Mouse (Mus musculus) brown adipose tissue, adult 24 weeks (tissue): ENCODE measurements at regions not wholly inside any gene's neighbourhood (a gene's known extent, or its start where the extent isn't known, plus 50 kb on each side); places are given as distances from the start of the nearest gene placed in this dataset.

Experiments used
- H3K27ac ChIP-seq: fragments of 200-500 bp; replicated peaks from 2 replicates; pipeline ENCODE4 v1.5.1; 2012; ENCODE audit warnings: low read depth, mild to moderate bottlenecking, low read length
- H3K4me1 ChIP-seq: fragments of 200-500 bp; 2 replicates; pipeline ENCODE4 v1.6.1; 2012; ENCODE audit warnings: low read length, mixed read lengths; ENCODE audit not compliant: control insufficient read depth, insufficient read depth, insufficient read length
- H3K4me3 ChIP-seq: fragments of 200-500 bp; 2 replicates; pipeline ENCODE4 v1.5.1; 2012; ENCODE audit warnings: low read depth, mild to moderate bottlenecking, low read length, moderate library complexity; ENCODE audit not compliant: insufficient read depth

DNA sequence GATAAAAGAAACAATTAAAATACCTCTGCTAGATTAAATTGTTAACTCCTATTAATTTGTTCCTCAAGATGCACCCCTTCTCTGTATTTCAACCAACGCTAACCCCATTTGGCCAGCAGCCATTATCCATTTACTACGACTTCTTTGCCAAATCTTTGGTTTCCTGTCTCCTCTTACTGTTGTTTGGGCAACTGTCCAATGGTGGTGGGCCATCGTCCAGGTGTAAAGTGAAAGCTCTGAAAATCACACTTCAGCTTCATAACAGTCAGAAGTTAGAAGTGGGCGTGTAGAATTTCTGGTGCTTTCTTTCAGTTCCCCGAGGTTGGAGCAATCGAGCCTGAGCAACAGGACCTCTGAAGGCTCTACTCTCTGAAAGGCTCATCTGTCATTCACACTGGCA lies 66.8 kb upstream of the Zbtb20 start:
- H3K4me1 ChIP-seq = no peaks in the 10 kb centered on the region
- H3K4me3 ChIP-seq = no peak overlapping the region
- no peak overlapping the region for H3K27ac ChIP-seq

- H3K27ac ChIP-seq = no peak overlapping the region
- no peaks in the 10 kb centered on the region for H3K4me1 ChIP-seq
- no peak overlapping the region for H3K4me3 ChIP-seq
Observed at GRCm38 (mm10) chr16:42807536-42807935, 68.1 kb upstream of the Zbtb20 start.

- Histone ChIP-seq H3K4me3 (no peak overlapping the region), H3K27ac (no peak overlapping the region), H3K4me1 (no peaks in the 10 kb centered on the region)
Observed at GRCm38 (mm10) chr16:42803609-42804008, 72.1 kb upstream of the Zbtb20 start.

DNA sequence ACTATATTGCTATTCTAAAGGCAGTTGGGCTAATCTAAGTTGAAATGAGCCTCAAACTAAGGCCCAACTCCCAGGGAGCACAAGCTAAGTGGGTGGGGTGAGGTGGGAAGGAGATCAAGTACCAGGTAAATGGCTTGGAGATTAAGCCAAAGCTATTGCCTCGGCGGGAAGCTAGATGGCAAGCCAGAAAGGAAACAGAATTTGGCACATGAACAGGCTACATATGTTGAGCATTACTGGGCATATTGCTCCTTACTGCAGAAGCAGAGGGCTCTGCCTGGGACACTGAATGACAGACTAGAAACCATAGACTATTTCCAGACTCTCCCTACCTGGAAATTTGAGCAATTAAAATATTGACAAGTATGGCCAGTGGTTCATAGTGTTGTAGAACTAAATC lies 83.1 kb upstream of the Zbtb20 start:
- Histone ChIP-seq H3K27ac (no peak overlapping the region), H3K4me3 (no peak overlapping the region), H3K4me1 (no peaks in the 10 kb centered on the region)

GRCm38 (mm10) chr16:42784712-42785111 lies 91.0 kb upstream of the Zbtb20 start:
- H3K4me3 ChIP-seq = no peak overlapping the region
- H3K4me1 ChIP-seq = no peaks in the 10 kb centered on the region
- no peak overlapping the region for H3K27ac ChIP-seq

GRCm38 (mm10) chr16:42784031-42784430 lies 91.7 kb upstream of the Zbtb20 start:
- Histone ChIP-seq H3K4me1 (no peaks in the 10 kb centered on the region), H3K27ac (no peak overlapping the region), H3K4me3 (no peak overlapping the region)

GRCm38 (mm10) chr16:42782091-42782679 lies 93.5 kb upstream of the Zbtb20 start:
- H3K4me3 ChIP-seq = no peak overlapping the region
- no peaks in the 10 kb centered on the region for H3K4me1 ChIP-seq
- no peak overlapping the region for H3K27ac ChIP-seq

DNA sequence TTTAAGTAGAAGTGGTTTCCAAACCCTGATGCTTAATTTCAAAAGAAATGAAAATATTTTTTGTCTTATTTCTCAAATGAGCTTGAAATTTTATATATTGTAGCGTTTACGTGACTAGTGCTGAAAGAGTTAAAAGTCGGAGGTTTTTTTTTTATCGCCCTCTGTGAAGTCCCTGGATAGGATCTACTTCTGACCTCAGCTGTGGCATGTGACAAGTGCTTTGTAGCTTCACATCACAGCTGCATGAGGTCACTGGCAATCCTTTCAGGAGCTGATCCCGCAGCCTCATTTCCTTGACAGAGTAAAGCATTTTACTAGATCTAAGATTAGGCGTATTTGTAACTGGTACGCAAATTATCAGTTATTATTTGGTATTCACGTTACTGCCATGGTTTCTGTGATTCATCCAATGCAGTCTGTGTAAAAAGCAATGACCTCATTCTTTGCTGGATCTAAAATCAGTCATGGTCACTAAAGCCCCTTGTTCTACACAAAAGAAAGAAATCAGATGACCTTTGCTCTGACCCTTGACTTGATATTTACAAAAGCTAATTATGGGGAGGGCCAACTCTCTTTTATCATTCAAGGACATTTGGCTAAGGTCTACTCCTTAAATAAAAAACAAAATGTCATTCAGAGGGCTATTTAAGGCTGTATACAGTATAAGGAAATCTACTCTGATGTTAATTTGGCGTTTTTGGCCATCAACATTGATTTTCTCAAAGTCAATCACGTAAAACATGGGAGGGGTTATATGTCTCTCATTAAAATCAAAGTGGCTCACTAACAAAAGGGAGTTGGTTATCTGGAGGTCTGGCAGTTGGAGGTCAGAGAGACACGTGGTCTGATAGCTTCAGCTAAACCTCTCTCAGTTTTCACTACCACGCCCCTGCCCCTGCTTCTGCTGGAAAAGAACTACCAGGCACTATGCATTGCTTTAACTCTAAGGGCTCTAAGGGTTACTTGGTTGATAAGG lies 94.3 kb upstream of the Zbtb20 start:
- no peak overlapping the region for H3K27ac ChIP-seq
- H3K4me1 ChIP-seq = no peaks in the 10 kb centered on the region
- no peak overlapping the region for H3K4me3 ChIP-seq

DNA sequence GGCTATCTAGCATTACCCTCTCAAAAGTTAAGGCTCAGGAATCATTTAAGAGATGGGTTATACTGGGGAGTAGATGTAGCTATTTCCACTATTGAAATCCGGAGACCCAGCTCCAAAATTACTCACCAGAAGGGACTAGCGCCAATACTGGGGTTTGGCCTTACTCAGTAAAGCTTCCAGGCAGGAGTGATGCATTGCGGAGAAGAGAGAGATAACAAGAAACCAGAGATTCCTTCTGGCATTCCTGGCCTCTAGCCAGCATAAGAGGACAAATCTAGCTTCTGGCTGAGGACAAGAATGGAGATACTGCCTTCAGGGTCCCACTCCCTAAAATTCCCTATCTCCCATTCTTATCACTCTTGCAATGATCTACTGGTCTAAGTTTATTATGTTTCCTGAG lies 95.7 kb upstream of the Zbtb20 start:
- no peak overlapping the region for H3K27ac ChIP-seq
- H3K4me3 ChIP-seq = no peak overlapping the region
- no peaks in the 10 kb centered on the region for H3K4me1 ChIP-seq

- Histone ChIP-seq H3K27ac (no peak overlapping the region), H3K4me1 (no peaks in the 10 kb centered on the region), H3K4me3 (no peak overlapping the region)
Observed at GRCm38 (mm10) chr16:42772640-42773039, 103.0 kb upstream of the Zbtb20 start.

DNA sequence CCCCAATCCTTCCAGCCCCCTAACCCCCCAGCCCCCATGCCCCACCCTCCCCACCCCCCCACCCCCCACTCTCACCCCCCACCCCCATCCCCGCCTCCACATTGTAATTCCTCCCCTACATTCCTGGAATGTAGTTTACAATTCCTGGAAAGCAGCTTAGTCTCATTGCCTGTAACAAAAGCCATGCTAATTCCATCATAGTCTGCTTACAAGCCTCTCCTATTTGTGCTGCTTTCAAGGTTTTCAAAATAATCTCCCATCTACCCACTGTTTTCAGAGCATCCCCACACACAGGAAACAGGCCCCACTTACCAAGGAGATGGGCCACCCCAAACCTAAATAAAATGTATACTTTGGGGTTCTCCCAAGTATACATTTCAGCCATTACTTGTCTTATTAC lies 105.5 kb upstream of the Zbtb20 start:
- Histone ChIP-seq H3K4me3 (no peak overlapping the region), H3K4me1 (no peaks in the 10 kb centered on the region), H3K27ac (no peak overlapping the region)

- Histone ChIP-seq H3K4me1 (peaks cover 2% of the 10 kb centered on the region; the same call in 1 of the 2 replicates), H3K4me3 (no peak overlapping the region), H3K27ac (no peak overlapping the region)
Observed at GRCm38 (mm10) chr16:42748681-42749080, 127.0 kb upstream of the Zbtb20 start.

DNA sequence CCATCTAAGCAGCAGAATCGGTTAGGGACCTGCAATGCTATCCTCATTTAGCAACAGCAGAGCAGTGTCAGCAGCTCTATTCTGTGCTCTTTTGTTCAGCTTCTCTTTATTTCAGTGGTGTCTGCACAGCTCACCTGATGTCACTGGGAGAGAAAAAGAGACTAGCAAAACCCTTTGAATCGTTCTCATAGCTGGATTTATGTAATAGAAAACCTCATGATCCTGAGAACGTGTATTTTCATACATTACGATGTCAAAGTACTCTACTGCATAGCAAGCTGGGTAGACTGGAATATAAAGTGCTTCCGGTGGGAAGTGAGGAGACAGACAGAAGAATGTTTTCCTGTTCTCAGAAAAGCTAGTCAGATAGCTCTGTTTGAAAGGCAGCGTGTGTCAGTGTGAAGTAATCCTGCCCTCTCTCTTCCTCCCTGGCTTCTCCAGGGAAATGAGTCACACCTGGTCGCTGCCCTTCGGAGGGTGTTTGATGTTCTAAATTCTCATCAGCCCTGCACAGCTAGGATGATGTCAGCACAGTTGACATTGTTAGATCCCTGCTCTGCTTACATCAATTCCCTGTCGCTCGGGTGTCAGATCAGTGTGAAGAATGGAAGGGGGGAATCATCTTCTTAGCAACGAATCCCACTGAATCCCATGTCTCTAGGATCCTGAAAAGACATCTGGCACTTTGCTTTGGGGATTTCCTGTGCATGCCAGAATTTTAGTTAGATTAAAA lies 129.6 kb upstream of the Zbtb20 start:
- Histone ChIP-seq H3K27ac (no peak overlapping the region), H3K4me1 (peaks cover 2% of the 10 kb centered on the region; the same call in 1 of the 2 replicates), H3K4me3 (no peak overlapping the region)

- Histone ChIP-seq H3K4me3 (no peak overlapping the region), H3K4me1 (peaks cover 2% of the 10 kb centered on the region; the same call in 1 of the 2 replicates), H3K27ac (no peak overlapping the region)
Observed at GRCm38 (mm10) chr16:42743538-42743937, 132.1 kb upstream of the Zbtb20 start.

GRCm38 (mm10) chr16:42743120-42743519 lies 132.6 kb upstream of the Zbtb20 start:
- Histone ChIP-seq H3K4me1 (peaks cover 2% of the 10 kb centered on the region; the same call in 1 of the 2 replicates), H3K27ac (no peak overlapping the region), H3K4me3 (no peak overlapping the region)
